Mouse (Mus musculus): Measurements from ENCODE around the gene Sel1l3. TPM values are rescaled to one million over a fixed set of nuclear protein-coding genes. Genes with fewer than 3 reads are reported as not detected.

Gene Sel1l3
- polyA plus RNA-seq, 1 experiment from 2014 or later, result 2.6 TPM

DNA sequence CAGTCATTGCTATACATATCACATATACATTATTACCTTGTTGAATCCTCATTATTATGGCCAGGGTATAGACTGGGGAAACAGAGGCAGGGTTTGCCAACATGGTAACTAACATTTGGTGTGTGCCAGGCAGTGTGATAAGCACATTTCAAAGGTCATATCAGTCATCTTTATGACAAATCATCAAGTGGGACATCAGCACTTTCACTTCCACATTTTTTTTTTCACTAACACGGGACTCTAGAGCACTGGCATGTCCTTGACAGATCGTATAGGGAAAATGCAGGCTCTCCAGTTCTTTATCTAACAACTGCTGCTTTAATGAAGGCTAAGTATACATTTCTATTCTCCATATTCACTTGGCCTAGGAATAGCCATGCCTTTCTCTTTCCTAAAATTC, 25.1 kb downstream of the Sel1l3 start:
- H3K27ac ChIP-seq, result no peak overlapping the region
- H3K9ac ChIP-seq, result no peak overlapping the region
- no peaks in the 10 kb centered on the region for H3K36me3 ChIP-seq
- WGBS, result 83% methylated on average over 2 of the region's 2 CpGs
- H3K4me2 ChIP-seq (replicated peaks), result no peak overlapping the region
- no peak overlapping the region for H3K4me3 ChIP-seq
- ATAC-seq (ENCODE audit: low FRiP score, low read depth), result no peak
- no peaks in the 10 kb centered on the region for H3K9me3 ChIP-seq
- no peaks in the 10 kb centered on the region for H3K27me3 ChIP-seq
- H3K4me1 ChIP-seq, result no peaks in the 10 kb centered on the region

- H3K9ac ChIP-seq, result no peak overlapping the region
- H3K4me3 ChIP-seq, result no peak overlapping the region
- no peaks in the 10 kb centered on the region for H3K27me3 ChIP-seq
- H3K4me2 ChIP-seq (replicated peaks), result no peak overlapping the region
- no peak for ATAC-seq (ENCODE audit: low FRiP score, low read depth)
- WGBS, result 70% methylated on average over 10 of the region's 10 CpGs
- no peaks in the 10 kb centered on the region for H3K36me3 ChIP-seq
- H3K9me3 ChIP-seq, result no peaks in the 10 kb centered on the region
- no peaks in the 10 kb centered on the region for H3K4me1 ChIP-seq
- H3K27ac ChIP-seq, result no peak overlapping the region
Measured at GRCm38 (mm10) chr5:53187245-53187644, 26.5 kb downstream of the Sel1l3 start.

GRCm38 (mm10) chr5:53185803-53186202, 27.9 kb downstream of the Sel1l3 start:
- no peaks in the 10 kb centered on the region for H3K4me1 ChIP-seq
- H3K9ac ChIP-seq, result no peak overlapping the region
- no peak overlapping the region for H3K4me3 ChIP-seq
- H3K36me3 ChIP-seq, result no peaks in the 10 kb centered on the region
- no peak overlapping the region for H3K27ac ChIP-seq
- ATAC-seq (ENCODE audit: low FRiP score, low read depth), result no peak
- H3K27me3 ChIP-seq, result no peaks in the 10 kb centered on the region
- 79% methylated on average over 11 of the region's 11 CpGs for WGBS
- H3K9me3 ChIP-seq, result no peaks in the 10 kb centered on the region
- H3K4me2 ChIP-seq (replicated peaks), result no peak overlapping the region

- no peak overlapping the region for H3K4me2 ChIP-seq (replicated peaks)
- H3K27ac ChIP-seq, result no peak overlapping the region
- no peaks in the 10 kb centered on the region for H3K9me3 ChIP-seq
- no peaks in the 10 kb centered on the region for H3K4me1 ChIP-seq
- no peaks in the 10 kb centered on the region for H3K27me3 ChIP-seq
- no peak overlapping the region for H3K4me3 ChIP-seq
- H3K36me3 ChIP-seq, result no peaks in the 10 kb centered on the region
- ATAC-seq (ENCODE audit: low FRiP score, low read depth), result no peak
- WGBS, result 86% methylated on average over 5 of the region's 5 CpGs
- no peak overlapping the region for H3K9ac ChIP-seq
Measured at GRCm38 (mm10) chr5:53179965-53180364, 33.8 kb downstream of the Sel1l3 start.

DNA sequence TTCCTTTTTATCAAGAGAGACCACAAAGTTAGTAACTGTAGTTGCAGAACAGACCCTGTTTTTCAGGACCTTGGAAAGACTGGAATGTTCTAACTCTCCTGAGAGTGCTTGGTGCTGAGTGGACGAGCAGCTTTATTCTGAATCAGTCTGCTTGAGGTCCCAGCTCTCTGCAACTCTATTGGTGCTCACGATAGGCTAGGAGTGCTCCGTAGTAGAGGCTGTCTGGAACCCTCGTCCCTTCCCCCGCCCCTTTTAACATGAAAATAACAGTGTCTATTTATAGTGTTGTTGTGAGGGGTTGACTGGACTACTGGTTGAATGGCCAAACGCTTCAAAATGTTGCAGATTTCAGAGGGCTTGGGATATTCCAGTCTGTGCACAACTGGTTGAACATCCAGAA, 37.0 kb downstream of the Sel1l3 start:
- no peak for ATAC-seq (ENCODE audit: low FRiP score, low read depth)
- no peaks in the 10 kb centered on the region for H3K36me3 ChIP-seq
- no peaks in the 10 kb centered on the region for H3K9me3 ChIP-seq
- H3K27ac ChIP-seq, result no peak overlapping the region
- no peak overlapping the region for H3K4me3 ChIP-seq
- no peak overlapping the region for H3K4me2 ChIP-seq (replicated peaks)
- no peaks in the 10 kb centered on the region for H3K4me1 ChIP-seq
- H3K27me3 ChIP-seq, result no peaks in the 10 kb centered on the region
- whole genome bisulfite sequencing, result 60% methylated on average over 6 of the region's 6 CpGs
- no peak overlapping the region for H3K9ac ChIP-seq

DNA sequence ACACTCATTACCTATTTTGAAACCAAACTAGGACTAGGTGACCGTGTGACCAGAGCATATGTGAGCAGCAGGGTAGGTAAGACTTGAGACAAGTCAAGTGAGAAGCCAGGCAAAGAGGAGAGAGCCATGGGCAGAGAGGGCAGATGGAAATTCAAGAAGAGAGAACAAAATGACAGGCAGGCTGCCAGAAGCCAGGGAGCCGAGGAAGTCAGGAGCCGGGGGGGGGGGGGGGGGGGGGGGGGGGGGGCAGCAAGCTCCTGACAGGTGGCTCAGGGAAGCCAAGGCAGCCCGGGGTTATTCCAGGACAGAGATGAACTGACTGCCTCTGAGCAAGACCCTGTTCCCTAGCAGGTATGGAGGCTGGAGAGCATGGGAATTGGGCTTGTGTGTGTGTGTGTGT, 37.7 kb downstream of the Sel1l3 start:
- Histone ChIP-seq H3K36me3 (no peaks in the 10 kb centered on the region), H3K4me2 (replicated peaks) (no peak overlapping the region), H3K27ac (no peak overlapping the region), H3K27me3 (no peaks in the 10 kb centered on the region), H3K4me1 (no peaks in the 10 kb centered on the region), H3K4me3 (no peak overlapping the region), H3K9ac (no peak overlapping the region), H3K9me3 (no peaks in the 10 kb centered on the region)
- ATAC-seq (ENCODE audit: low FRiP score, low read depth), result no peak
- WGBS, result 53% methylated on average over 2 of the region's 4 CpGs

DNA sequence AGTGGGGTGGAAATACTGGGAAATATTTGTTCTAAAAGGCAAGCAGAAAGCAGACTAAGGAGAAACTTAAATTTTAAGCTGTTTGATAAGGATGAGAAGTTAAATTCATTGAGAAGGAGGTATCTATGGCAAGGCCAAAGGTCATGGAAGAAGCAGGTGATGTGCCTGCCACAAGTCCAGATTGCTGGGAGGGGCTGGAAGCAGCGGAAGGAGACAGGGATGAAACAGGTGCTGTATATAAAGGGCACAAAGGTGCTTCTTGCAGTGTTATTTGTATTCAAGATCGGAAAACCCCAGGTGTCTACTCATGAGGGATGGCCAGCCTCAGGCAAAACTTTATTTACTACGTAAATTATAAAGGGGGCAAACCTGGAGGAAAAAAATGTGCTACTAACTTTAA, 38.5 kb downstream of the Sel1l3 start:
- Histone ChIP-seq H3K9ac (no peak overlapping the region), H3K9me3 (no peaks in the 10 kb centered on the region), H3K4me3 (no peak overlapping the region), H3K4me2 (replicated peaks) (no peak overlapping the region), H3K36me3 (no peaks in the 10 kb centered on the region), H3K27me3 (no peaks in the 10 kb centered on the region), H3K27ac (no peak overlapping the region), H3K4me1 (no peaks in the 10 kb centered on the region)
- ATAC-seq (ENCODE audit: low FRiP score, low read depth), result no peak
- WGBS, result 83% methylated on average over 3 of the region's 3 CpGs

DNA sequence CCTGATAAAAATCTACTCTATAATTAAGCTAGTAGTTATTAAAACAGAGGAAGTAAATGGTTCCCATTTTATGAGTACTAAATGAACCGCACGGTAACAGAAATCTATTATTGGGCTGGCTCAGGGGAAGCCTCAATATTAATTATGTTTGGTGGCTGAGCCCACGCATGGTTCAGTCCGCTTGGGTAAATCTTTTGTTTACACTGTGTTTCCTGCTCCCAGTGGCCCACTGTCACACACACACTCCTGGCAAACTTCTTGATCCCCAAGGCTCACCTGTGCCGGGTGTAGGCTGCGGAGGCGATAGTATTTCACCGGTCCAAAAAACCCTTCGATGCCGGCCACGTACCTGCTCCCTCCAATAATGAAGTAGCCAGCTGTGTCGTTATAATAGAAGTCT, 39.3 kb downstream of the Sel1l3 start:
- H3K4me3 ChIP-seq, result no peak overlapping the region
- no peaks in the 10 kb centered on the region for H3K36me3 ChIP-seq
- no peak overlapping the region for H3K27ac ChIP-seq
- H3K27me3 ChIP-seq, result no peaks in the 10 kb centered on the region
- H3K9me3 ChIP-seq, result no peaks in the 10 kb centered on the region
- 76% methylated on average over 12 of the region's 12 CpGs for WGBS
- no peak for ATAC-seq (ENCODE audit: low FRiP score, low read depth)
- no peak overlapping the region for H3K4me2 ChIP-seq (replicated peaks)
- no peaks in the 10 kb centered on the region for H3K4me1 ChIP-seq
- H3K9ac ChIP-seq, result no peak overlapping the region

DNA sequence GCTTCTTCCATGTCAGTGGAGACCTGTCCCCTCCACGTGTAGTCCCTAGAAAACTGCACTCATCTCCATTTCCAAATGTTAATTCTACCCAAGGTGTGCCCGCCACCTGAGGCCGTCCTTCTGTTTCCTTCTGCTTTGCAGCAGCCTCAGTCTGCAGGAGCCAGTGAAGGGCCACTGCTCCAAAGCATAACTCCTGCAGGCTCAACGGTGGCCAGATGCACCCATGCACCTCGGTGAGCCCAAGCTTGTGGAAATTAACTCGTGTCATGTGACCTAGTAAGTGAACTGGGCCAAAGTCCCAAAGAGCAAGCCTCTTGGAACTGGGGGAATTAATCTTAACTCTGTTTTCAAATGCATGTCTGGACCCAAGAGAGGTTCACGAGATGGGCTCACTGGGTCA, 40.8 kb downstream of the Sel1l3 start:
- Histone ChIP-seq H3K4me1 (no peaks in the 10 kb centered on the region), H3K9ac (no peak overlapping the region), H3K27me3 (no peaks in the 10 kb centered on the region), H3K9me3 (no peaks in the 10 kb centered on the region), H3K4me3 (no peak overlapping the region), H3K4me2 (replicated peaks) (no peak overlapping the region), H3K36me3 (no peaks in the 10 kb centered on the region), H3K27ac (no peak overlapping the region)
- ATAC-seq (ENCODE audit: low FRiP score, low read depth), result no peak
- WGBS, result 80% methylated on average over 7 of the region's 7 CpGs

- H3K36me3 ChIP-seq, result no peaks in the 10 kb centered on the region
- no peak for ATAC-seq (ENCODE audit: low FRiP score, low read depth)
- no peak overlapping the region for H3K4me2 ChIP-seq (replicated peaks)
- WGBS, result 78% methylated on average over 10 of the region's 10 CpGs
- H3K4me1 ChIP-seq, result no peaks in the 10 kb centered on the region
- no peaks in the 10 kb centered on the region for H3K27me3 ChIP-seq
- H3K4me3 ChIP-seq, result no peak overlapping the region
- no peaks in the 10 kb centered on the region for H3K9me3 ChIP-seq
- no peak overlapping the region for H3K9ac ChIP-seq
- no peak overlapping the region for H3K27ac ChIP-seq
Measured at GRCm38 (mm10) chr5:53172256-53172636, 41.5 kb downstream of the Sel1l3 start.

GRCm38 (mm10) chr5:53171611-53172255, 42.0 kb downstream of the Sel1l3 start:
- H3K9me3 ChIP-seq, result no peaks in the 10 kb centered on the region
- H3K4me2 ChIP-seq (replicated peaks), result no peak overlapping the region
- no peak for ATAC-seq (ENCODE audit: low FRiP score, low read depth)
- no peaks in the 10 kb centered on the region for H3K27me3 ChIP-seq
- WGBS, result 85% methylated on average over 6 of the region's 6 CpGs
- no peak overlapping the region for H3K4me3 ChIP-seq
- H3K27ac ChIP-seq, result no peak overlapping the region
- H3K36me3 ChIP-seq, result no peaks in the 10 kb centered on the region
- H3K9ac ChIP-seq, result no peak overlapping the region
- H3K4me1 ChIP-seq, result no peaks in the 10 kb centered on the region

- H3K4me2 ChIP-seq (replicated peaks), result no peak overlapping the region
- no peak for ATAC-seq (ENCODE audit: low FRiP score, low read depth)
- H3K9ac ChIP-seq, result no peak overlapping the region
- H3K27ac ChIP-seq, result no peak overlapping the region
- no peaks in the 10 kb centered on the region for H3K9me3 ChIP-seq
- H3K4me1 ChIP-seq, result no peaks in the 10 kb centered on the region
- H3K4me3 ChIP-seq, result no peak overlapping the region
- H3K27me3 ChIP-seq, result no peaks in the 10 kb centered on the region
- no peaks in the 10 kb centered on the region for H3K36me3 ChIP-seq
- WGBS, result 81% methylated on average over 4 of the region's 4 CpGs
Measured at GRCm38 (mm10) chr5:53167564-53167963, 46.2 kb downstream of the Sel1l3 start.

GRCm38 (mm10) chr5:53165672-53166071, 48.1 kb downstream of the Sel1l3 start:
- no peaks in the 10 kb centered on the region for H3K4me1 ChIP-seq
- WGBS, result 86% methylated on average over 5 of the region's 5 CpGs

More at GRCm38 (mm10) chr5:53165672-53166071, 48.1 kb downstream of the Sel1l3 start:
- no peak overlapping the region for H3K27ac ChIP-seq
- no peak overlapping the region for H3K4me3 ChIP-seq
- H3K36me3 ChIP-seq, result no peaks in the 10 kb centered on the region
- H3K9me3 ChIP-seq, result no peaks in the 10 kb centered on the region
- no peak for ATAC-seq (ENCODE audit: low FRiP score, low read depth)
- no peaks in the 10 kb centered on the region for H3K27me3 ChIP-seq
- no peak overlapping the region for H3K4me2 ChIP-seq (replicated peaks)
- no peak overlapping the region for H3K9ac ChIP-seq
